Mouse (Mus musculus) embryonic facial prominence, embryonic 12.5 days (tissue): ENCODE measurements around the gene Bcas3. TPM values are rescaled to one million over a fixed set of nuclear protein-coding genes. Genes with fewer than 3 reads are reported as not detected.
"Not testable (repeated sequence)": the region's sequence is repeated elsewhere in the genome, so short reads cannot be mapped to it uniquely, and the experiment has no call there.

Experiments used
- ATAC-seq: fragments of 200-750 bp; cut with Nextera tagmentation; 2 replicates; pipeline ENCODE4 v1.8.0; 2017; ENCODE audit not compliant: insufficient number of reproducible peaks, insufficient read depth, low FRiP score, low TSS enrichment
- H3K27ac ChIP-seq: fragments of 300-500 bp; sonication (generic); 2 replicates; pipeline ENCODE4 v1.5.1; 2016; ENCODE audit warnings: mild to moderate bottlenecking
- H3K27me3 ChIP-seq: fragments of 300-500 bp; sonication (generic); 2 replicates; pipeline ENCODE4 v1.6.1; 2016; ENCODE audit warnings: mild to moderate bottlenecking, moderate library complexity
- H3K36me3 ChIP-seq: fragments of 300-500 bp; sonication (generic); 2 replicates; pipeline ENCODE4 v1.6.1; 2016; ENCODE audit warnings: mild to moderate bottlenecking
- H3K4me1 ChIP-seq: fragments of 300-500 bp; sonication (generic); 2 replicates; pipeline ENCODE4 v1.6.1; 2016
- H3K4me2 ChIP-seq: fragments of 300-500 bp; sonication (generic); replicated peaks from 2 replicates; pipeline ENCODE4 v1.6.1; 2016; ENCODE audit warnings: mild to moderate bottlenecking, moderate library complexity
- H3K4me3 ChIP-seq: fragments of 300-500 bp; sonication (generic); 2 replicates; pipeline ENCODE4 v1.5.1; 2016; ENCODE audit warnings: mild to moderate bottlenecking
- H3K9ac ChIP-seq: fragments of 300-500 bp; sonication (generic); 2 replicates; pipeline ENCODE4 v1.6.1; 2016; ENCODE audit warnings: mild to moderate bottlenecking, moderate library complexity
- H3K9me3 ChIP-seq: fragments of 300-500 bp; sonication (generic); 2 replicates; pipeline ENCODE4 v1.6.1; 2016; ENCODE audit warnings: mild to moderate bottlenecking, moderate library complexity
- WGBS: fragments of 180-500 bp; shearing (Covaris S2); methylation state at CpG from one replicate; pipeline ENCODE4 v1.1.7; 2016; 5-methylcytosine and 5-hydroxymethylcytosine counted together
- polyA plus RNA-seq: library from polyadenylated mRNA; unstranded; fragments of >200 nt; fragmentation: Nextera tagmentation; extraction: Ambion mirVana; gene quantifications from 2 replicates; pipeline ENCODE4 v1.2.1, GENCODE M21; 2016

Gene Bcas3
- polyA plus RNA-seq, 1 experiment from 2014 or later, result 28.7 TPM

DNA sequence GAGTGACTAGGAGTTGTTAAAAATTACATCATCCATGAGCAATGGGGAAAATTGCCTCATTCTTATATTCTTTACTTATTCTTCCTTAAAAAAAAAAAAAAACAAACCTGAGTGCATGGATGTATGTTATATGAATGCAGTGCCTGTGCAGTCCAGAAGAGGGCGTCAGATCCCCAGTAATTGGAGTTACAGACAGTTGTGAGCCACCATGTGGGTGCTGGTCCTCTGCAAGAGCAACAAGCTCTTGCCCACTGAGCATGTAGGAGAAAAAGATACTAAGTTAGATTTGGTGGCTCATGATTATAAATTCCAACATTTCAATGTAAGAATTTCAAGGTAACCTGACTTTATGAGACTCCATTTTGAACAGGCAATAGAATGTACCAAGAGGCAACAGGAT lies 353.7 kb downstream of the Bcas3 start:
- no peak for ATAC-seq
- Histone ChIP-seq H3K27ac (no peak overlapping the region), H3K4me2 (no peak overlapping the region), H3K36me3 (no peaks in the 10 kb centered on the region), H3K27me3 (no peaks in the 10 kb centered on the region; the same call in 1 of the 2 replicates), H3K4me1 (peaks cover 9% of the 10 kb centered on the region; the same call in 1 of the 2 replicates), H3K9me3 (no peaks in the 10 kb centered on the region), H3K9ac (no peak overlapping the region), H3K4me3 (no peak overlapping the region)
- 17% methylated on average over 1 of the region's 1 CpGs for WGBS

DNA sequence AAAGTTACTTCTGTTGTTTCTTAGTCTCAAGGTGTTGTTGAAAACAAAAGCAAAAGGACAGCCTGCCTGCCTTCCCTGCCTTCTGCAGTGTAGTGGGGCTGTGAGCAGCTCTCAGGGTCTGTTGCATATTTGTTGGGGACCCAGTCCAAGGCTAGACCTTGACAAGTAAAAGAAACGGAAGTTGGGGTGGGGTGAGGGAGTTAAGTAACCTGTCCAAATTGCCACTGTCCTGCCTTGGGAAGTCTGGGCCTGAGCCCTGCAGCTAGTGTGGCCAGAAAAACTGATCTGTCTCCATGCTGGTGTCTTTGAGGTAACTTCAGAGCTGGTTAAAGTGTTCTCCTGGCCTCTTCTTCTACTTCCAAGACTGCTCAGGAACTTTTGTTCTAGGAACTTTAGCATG lies 354.5 kb downstream of the Bcas3 start:
- Histone ChIP-seq H3K9ac (no peak overlapping the region), H3K36me3 (no peaks in the 10 kb centered on the region), H3K4me2 (no peak overlapping the region), H3K4me1 (peaks cover 9% of the 10 kb centered on the region; the same call in 1 of the 2 replicates), H3K27me3 (peaks cover 2% of the 10 kb centered on the region; the same call in 1 of the 2 replicates), H3K9me3 (no peaks in the 10 kb centered on the region), H3K27ac (no peak overlapping the region), H3K4me3 (no peak overlapping the region)
- WGBS, result 88% methylated on average over 1 of the region's 1 CpGs
- ATAC-seq, result no peak

DNA sequence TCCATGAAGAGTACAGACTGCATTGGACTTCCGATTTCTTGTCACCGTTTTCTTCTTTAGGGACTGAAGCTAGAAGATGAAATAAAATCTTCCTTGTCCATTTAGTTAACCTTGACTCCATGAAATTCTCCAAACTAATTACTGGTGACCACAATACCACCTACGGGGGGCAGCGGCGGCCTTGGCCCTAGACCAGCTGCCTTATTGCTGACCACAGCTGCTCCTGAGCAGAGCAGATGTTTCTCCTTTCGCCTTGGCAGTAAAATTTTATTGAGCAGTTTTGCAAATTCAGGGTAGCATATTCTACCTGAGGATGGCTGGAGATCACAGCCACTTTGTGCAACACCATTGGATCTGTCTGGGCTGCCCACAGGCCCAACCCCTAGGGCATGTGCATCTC lies 356.2 kb downstream of the Bcas3 start:
- Histone ChIP-seq H3K9me3 (no peaks in the 10 kb centered on the region), H3K4me1 (peaks cover 17% of the 10 kb centered on the region), H3K27me3 (peaks cover 3% of the 10 kb centered on the region; the same call in 1 of the 2 replicates), H3K9ac (no peak overlapping the region), H3K4me3 (no peak overlapping the region), H3K27ac (no peak overlapping the region), H3K36me3 (no peaks in the 10 kb centered on the region), H3K4me2 (no peak overlapping the region)
- 75% methylated on average over 6 of the region's 6 CpGs for WGBS
- no peak for ATAC-seq

DNA sequence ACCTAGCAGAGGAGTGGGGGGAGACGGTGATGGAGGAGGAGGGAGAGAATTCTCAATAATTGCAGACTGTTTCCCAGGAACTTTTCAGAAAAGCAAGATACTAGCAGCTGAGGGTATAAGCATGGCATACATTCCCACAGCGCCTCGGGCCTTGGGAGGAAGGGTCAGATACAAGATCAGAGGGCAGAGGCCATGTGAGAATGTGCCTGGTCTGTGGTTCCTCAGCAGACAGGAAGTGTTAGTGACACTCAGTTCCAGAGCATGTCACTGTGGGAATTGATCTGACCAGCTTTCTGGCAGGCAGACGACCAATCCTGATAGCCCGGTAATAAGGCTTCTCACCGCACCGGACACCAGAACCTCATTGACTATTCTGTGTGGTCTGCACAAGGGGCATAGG lies 357.2 kb downstream of the Bcas3 start:
- no peak overlapping the region for H3K4me3 ChIP-seq
- no peak for ATAC-seq
- peaks cover 27% of the 10 kb centered on the region for H3K4me1 ChIP-seq
- no peak overlapping the region for H3K27ac ChIP-seq
- H3K27me3 ChIP-seq, result peaks cover 3% of the 10 kb centered on the region; the same call in 1 of the 2 replicates
- 43% methylated on average over 7 of the region's 7 CpGs for WGBS
- no peaks in the 10 kb centered on the region for H3K9me3 ChIP-seq
- H3K36me3 ChIP-seq, result no peaks in the 10 kb centered on the region
- no peak overlapping the region for H3K9ac ChIP-seq
- H3K4me2 ChIP-seq, result no peak overlapping the region

DNA sequence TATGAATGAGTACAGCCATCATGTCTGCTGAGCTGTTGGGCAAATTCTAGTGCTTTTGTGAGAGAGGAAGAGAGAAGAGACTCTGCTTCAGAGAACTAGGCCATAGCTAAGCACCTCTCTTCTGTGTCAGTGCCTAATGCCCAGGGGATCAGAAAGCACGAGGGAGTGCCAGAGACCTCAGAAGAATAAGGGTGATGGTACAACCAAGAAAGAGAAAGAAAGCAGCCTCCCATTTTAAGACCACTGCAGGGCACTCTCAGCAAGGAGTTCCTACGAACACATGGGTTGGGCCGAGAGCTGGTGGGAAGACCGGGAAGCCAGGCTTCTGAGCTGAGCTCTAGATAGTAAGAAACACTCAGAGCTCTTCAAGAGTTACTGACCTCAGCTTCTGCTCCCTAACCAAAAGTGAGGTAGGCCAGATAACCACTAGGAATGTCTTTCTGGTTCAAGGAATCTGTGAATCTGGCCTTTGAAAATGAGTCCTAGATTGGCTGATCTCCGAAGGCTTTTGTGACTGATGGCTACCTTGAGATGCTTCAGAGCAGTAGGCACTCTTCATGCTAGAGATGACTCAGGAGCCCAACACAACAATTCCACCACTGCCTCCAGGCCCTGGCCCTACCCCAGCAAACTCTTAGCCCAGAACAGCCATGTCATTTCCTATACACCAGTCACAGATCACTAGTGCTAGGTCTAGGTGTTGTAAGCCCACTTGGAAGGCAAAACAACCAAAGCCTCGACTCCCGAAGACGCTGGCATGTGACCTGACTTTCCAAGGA lies 359.2 kb downstream of the Bcas3 start:
- 89% methylated on average over 8 of the region's 8 CpGs for WGBS
- no peaks in the 10 kb centered on the region for H3K9me3 ChIP-seq
- peaks cover 3% of the 10 kb centered on the region; the same call in 1 of the 2 replicates for H3K27me3 ChIP-seq
- H3K4me2 ChIP-seq, result no peak overlapping the region
- H3K9ac ChIP-seq, result no peak overlapping the region
- no peaks in the 10 kb centered on the region for H3K36me3 ChIP-seq
- no peak overlapping the region for H3K4me3 ChIP-seq
- H3K4me1 ChIP-seq, result peaks cover 34% of the 10 kb centered on the region
- no peak overlapping the region for H3K27ac ChIP-seq
- ATAC-seq, result no peak

DNA sequence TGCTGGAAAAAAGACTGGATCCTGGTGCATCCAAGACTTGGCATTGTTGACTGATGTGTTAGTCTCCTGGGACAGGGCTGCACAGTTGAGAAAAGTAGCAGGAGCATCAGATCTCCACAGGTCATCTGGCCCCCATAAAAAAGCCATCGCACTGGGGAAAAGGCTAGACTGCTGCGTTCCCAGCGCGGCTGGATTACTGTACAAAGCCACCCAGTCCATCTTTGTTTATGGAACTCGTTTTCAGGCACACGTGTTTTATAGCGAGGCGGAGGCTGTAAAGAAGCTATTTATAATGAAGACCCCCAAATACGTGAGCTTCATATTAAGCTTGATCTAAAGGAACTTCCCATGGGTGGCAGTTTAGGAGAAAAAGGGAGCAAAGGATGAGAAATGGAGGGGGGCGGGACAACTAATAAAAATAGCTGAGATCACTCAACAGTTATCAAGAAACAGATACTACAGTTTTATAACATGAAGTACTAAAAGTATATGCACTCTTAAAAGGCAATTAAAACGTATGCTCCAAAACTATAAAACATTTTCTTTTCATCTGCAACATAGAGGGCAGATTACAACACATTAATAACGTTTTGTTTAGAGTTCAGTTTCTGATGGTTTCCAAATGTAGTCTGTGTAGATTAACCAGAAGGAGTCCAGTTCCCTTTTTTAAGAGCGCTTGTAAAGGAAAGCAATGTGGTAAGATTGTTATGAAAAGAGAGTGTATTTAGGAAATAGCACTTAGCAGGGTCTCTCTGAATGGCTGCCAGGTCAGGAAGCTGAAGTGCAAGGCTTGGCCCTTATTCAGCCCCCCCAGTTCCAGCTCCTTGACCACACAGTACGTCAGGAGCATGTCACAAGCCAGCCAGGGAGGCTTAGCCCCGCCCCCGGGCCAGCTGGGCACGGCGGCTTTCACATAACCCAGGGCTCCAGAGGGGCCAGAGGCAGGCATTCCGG lies 360.2 kb downstream of the Bcas3 start:
- Histone ChIP-seq H3K4me1 (peaks cover 34% of the 10 kb centered on the region), H3K36me3 (no peaks in the 10 kb centered on the region), H3K27ac (no peak overlapping the region; the same call in 1 of the 2 replicates), H3K9me3 (no peaks in the 10 kb centered on the region), H3K4me3 (no peak overlapping the region), H3K9ac (no peak overlapping the region), H3K27me3 (peaks cover 3% of the 10 kb centered on the region; the same call in 1 of the 2 replicates), H3K4me2 (no peak overlapping the region)
- no peak for ATAC-seq
- WGBS, result 43% methylated on average over 19 of the region's 19 CpGs

DNA sequence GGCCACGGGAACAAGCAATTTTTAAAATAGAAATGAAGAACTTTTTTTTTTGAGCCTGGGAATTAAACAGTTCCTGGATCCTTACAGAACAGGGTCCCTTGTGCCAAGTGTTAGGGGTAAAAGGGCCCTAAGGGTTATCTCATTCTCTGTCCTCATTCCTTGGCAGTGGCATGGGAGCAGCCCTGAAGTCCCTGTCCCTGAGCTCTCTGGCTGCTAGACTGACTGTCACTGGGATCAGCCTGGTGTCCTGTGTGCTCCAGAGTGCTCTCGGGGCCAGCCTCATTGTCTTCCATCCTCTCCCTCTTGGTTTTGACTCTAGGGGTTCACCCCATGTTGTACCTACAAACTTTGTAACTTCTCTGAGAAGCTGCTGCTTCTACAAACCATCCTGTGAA lies 360.8 kb downstream of the Bcas3 start:
- Histone ChIP-seq H3K27me3 (peaks cover 3% of the 10 kb centered on the region; the same call in 1 of the 2 replicates), H3K9ac (no peak overlapping the region), H3K4me1 (peaks cover 34% of the 10 kb centered on the region), H3K9me3 (no peaks in the 10 kb centered on the region), H3K4me2 (no peak overlapping the region), H3K27ac (no peak overlapping the region; the same call in 1 of the 2 replicates), H3K4me3 (no peak overlapping the region), H3K36me3 (no peaks in the 10 kb centered on the region)
- 18% methylated on average over 2 of the region's 2 CpGs for WGBS
- no peak for ATAC-seq

DNA sequence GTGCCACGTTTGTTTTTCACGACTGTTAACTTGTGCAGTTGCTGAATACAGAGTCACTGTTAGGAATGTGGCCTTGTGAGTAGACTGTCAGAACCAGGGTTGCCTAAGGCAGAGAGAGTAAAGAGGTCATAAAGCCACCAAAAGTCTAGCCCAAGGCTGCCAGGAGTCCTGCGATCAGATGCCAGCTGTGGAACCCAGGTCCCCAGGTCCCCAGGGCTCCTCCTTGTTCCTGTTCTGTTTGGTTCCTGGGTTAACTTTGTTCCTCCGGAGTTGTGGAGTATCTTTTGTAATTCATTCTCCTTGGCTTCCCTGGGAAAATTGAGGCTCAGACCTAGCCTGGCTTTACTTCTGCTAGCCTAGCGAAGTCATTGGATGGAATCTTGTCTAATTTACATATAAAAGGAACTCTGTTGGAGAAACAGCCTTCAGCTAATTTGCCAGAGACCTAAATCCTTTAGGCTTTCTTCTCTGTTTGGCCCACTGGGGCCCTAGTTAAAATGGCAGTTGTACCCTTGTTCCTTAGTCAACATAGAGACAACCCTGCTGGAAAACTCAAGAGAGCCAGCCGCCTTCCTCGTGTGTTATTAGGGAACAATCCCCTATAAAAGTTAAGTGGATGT lies 361.5 kb downstream of the Bcas3 start:
- Histone ChIP-seq H3K36me3 (no peaks in the 10 kb centered on the region), H3K9me3 (no peaks in the 10 kb centered on the region), H3K4me1 (peaks cover 36% of the 10 kb centered on the region), H3K27me3 (peaks cover 3% of the 10 kb centered on the region; the same call in 1 of the 2 replicates), H3K4me3 (no peak overlapping the region), H3K9ac (no peak overlapping the region), H3K27ac (no peak overlapping the region), H3K4me2 (no peak overlapping the region)
- WGBS, result 9% methylated on average over 7 of the region's 7 CpGs
- no peak for ATAC-seq

DNA sequence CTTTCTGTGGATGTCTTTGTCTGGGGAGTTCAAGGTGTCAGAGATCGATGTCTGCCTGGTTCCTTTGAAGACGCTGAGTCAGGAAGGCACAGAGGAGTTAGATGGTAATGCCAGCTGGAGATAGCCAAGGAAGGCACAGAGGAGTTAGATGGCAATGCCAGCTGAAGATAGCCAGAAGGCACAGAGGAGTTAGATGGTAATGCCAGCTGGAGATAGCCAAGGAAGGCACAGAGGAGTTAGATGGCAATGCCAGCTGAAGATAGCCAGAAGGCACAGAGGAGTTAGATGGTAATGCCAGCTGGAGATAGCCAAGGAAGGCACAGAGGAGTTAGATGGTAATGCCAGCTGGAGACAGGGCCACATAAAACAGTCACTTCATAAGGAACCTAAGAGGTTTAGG lies 363.8 kb downstream of the Bcas3 start:
- H3K27me3 ChIP-seq, H3K9me3 ChIP-seq, H3K36me3 ChIP-seq, ATAC-seq, H3K27ac ChIP-seq, H3K9ac ChIP-seq, H3K4me2 ChIP-seq, H3K4me3 ChIP-seq: not testable (repeated sequence)
- WGBS, result 90% methylated on average over 2 of the region's 2 CpGs
- peaks cover 47% of the 10 kb centered on the region for H3K4me1 ChIP-seq

DNA sequence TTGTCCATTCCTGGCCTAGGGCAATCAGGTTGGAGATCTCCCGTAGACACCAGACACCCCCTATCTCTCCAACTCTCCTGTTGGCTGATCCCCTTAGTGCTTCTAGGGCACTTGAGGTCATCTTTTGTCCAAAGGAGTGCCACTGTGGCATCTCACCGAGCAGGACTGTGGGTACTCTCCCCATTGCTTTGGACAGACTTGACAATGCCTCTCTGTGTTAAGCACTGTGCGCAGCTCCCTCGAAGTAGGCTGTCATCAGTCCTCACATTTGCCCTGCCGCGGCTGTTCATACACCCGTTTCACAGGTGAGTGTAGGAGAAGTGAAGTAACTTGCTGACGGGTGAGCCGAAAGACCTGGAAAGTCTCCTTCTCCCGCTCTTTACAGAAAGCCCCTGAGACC lies 366.1 kb downstream of the Bcas3 start:
- Histone ChIP-seq H3K4me1 (peaks cover 38% of the 10 kb centered on the region), H3K4me2 (no peak overlapping the region), H3K4me3 (no peak overlapping the region), H3K9ac (no peak overlapping the region), H3K9me3 (no peaks in the 10 kb centered on the region), H3K27me3 (no peaks in the 10 kb centered on the region), H3K27ac (no peak overlapping the region), H3K36me3 (no peaks in the 10 kb centered on the region)
- no peak for ATAC-seq
- WGBS, result 77% methylated on average over 10 of the region's 10 CpGs

DNA sequence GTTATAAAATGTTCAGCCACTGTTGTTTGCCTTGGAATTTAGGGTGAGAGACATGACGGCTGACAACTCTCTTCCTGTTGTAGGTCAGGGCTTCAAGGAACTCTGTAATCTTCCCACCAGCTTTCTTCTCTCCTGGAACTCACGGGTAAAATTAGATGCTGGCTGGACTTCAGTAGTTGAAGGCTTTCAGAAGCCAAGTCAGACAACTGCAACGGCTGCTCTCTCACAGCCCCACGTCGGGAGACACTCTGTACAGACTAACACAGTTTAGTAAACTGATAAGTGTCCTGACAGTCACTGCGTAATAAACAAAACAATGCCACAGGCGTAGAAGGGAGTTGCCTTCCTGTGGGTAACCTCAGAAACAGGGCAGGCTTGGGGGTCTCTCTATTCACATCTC lies 366.8 kb downstream of the Bcas3 start:
- H3K9ac ChIP-seq, result no peak overlapping the region
- WGBS, result 35% methylated on average over 7 of the region's 7 CpGs
- H3K36me3 ChIP-seq, result no peaks in the 10 kb centered on the region
- no peaks in the 10 kb centered on the region for H3K27me3 ChIP-seq
- no peaks in the 10 kb centered on the region for H3K9me3 ChIP-seq
- no peak overlapping the region for H3K4me2 ChIP-seq
- H3K4me1 ChIP-seq, result peaks cover 32% of the 10 kb centered on the region
- no peak overlapping the region for H3K27ac ChIP-seq
- no peak for ATAC-seq
- H3K4me3 ChIP-seq, result no peak overlapping the region
